Mouse (Mus musculus) embryonic facial prominence, embryonic 14.5 days (tissue): ENCODE results near the gene Olfr823. TPM values are rescaled to one million over a fixed set of nuclear protein-coding genes. Genes with fewer than 3 reads are reported as not detected.

ENCODE experiments used
- polyA plus RNA-seq: library from polyadenylated mRNA; unstranded; fragments of >200 nt; fragmentation: Nextera tagmentation; extraction: Ambion mirVana; gene quantifications from 2 replicates; pipeline ENCODE4 v1.2.1, GENCODE M21; 2014

Gene Olfr823
- polyA plus RNA-seq, 1 experiment from 2014 or later: not detected

Other genes with a start within 250 kb of the Olfr823 start
- not detected in 2 replicates for gene Olfr814, start 235.5 kb downstream of the Olfr823 start, polyA plus RNA-seq
- not detected in 2 replicates for gene Olfr815, start 209.5 kb downstream of the Olfr823 start, polyA plus RNA-seq
- 0.09 and 0.11 TPM in 2 replicates for gene Olfr816, start 199.8 kb downstream of the Olfr823 start, polyA plus RNA-seq
- gene Olfr818, start 166.3 kb downstream of the Olfr823 start, polyA plus RNA-seq: not detected in 2 replicates
- not detected in 2 replicates for gene Olfr819, start 148.1 kb downstream of the Olfr823 start, polyA plus RNA-seq
- not detected in 2 replicates for gene Olfr247, start 139.2 kb downstream of the Olfr823 start, polyA plus RNA-seq
- gene Gm10310, start 130.3 kb downstream of the Olfr823 start, polyA plus RNA-seq: not detected in 2 replicates
- 0.12 and 0.33 TPM in 2 replicates for gene Olfr820, start 102.8 kb downstream of the Olfr823 start, polyA plus RNA-seq
- gene Olfr821, start 85.0 kb downstream of the Olfr823 start, polyA plus RNA-seq: not detected in 2 replicates
- gene Olfr822, start 44.2 kb downstream of the Olfr823 start, polyA plus RNA-seq: 0.08 TPM in 1 of 2 replicates, not detected in the other
- not detected in 2 replicates for gene Olfr824, start 14.6 kb upstream of the Olfr823 start, polyA plus RNA-seq
- gene Olfr825, start 51.4 kb upstream of the Olfr823 start, polyA plus RNA-seq: not detected in 2 replicates
- gene Olfr826, start 68.8 kb upstream of the Olfr823 start, polyA plus RNA-seq: 0.14 TPM in 1 of 2 replicates, not detected in the other
- not detected in 2 replicates for gene Olfr827, start 99.0 kb upstream of the Olfr823 start, polyA plus RNA-seq
- 0.09 and 0.22 TPM in 2 replicates for gene Neurod4, start 164.9 kb upstream of the Olfr823 start, polyA plus RNA-seq
- 1.7 and 2.2 TPM in 2 replicates for gene Tespa1, start 207.5 kb upstream of the Olfr823 start, polyA plus RNA-seq